Mouse (Mus musculus) gastrocnemius, postnatal 4 days (tissue): ENCODE results near the gene Gad1. TPM values are rescaled to one million over a fixed set of nuclear protein-coding genes. Genes with fewer than 3 reads are reported as not detected.

Source experiments
- DNase-seq, 2 experiments: peaks; one replicate each; pipeline ENCODE4 v3.0.0; 2021 to 2022; ENCODE audit warnings: low spot score in 2 of 2, mixed read lengths in 2 of 2
- long read RNA-seq, 2 experiments: library from polyadenylated mRNA; stranded (forward); transcript quantifications; one replicate each; pipeline ENCODE4 v2.0.0; 2021
- total RNA-seq, 2 experiments: library from RNA; stranded (reverse); gene quantifications; 2 replicates each; pipeline ENCODE4 v1.2.3; 2021

Gad1 gene
- total RNA-seq = under 1 TPM; 0.23 to 0.29 TPM
- long read RNA-seq, experiment 1, partial matches to known transcripts = 0 of 1 reads
- long read RNA-seq, experiment 1, other reads (novel, unspliced or antisense) = 1 of 1 reads
- long read RNA-seq, experiment 2, partial matches to known transcripts = 0 of 3 reads
- long read RNA-seq, experiment 2, other reads (novel, unspliced or antisense) = 3 of 3 reads

DNA sequence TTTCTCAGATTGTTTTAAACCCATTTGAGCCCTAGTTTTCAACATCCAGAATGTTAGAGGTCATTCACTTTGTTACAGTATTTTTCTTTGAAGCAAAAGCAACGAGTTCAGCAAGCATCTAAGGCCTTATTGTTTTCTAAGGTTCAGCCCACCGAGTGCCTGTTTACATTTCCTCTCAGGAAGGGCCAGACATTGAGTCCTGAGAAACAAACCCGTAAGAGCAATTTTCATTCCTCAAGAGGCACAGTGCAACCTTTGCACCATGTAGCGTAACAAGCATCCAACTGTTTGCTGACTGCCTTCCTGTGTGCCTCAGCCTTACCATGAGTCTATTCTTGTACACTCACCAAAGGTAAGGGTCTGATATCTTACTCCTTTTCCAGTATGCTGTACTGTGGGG is at the start of gene Gad1:
Gene Gad1, plus strand, starts transcription at position 301 of the 400 bp plus-strand sequence.
- no peak for DNase-seq

DNA sequence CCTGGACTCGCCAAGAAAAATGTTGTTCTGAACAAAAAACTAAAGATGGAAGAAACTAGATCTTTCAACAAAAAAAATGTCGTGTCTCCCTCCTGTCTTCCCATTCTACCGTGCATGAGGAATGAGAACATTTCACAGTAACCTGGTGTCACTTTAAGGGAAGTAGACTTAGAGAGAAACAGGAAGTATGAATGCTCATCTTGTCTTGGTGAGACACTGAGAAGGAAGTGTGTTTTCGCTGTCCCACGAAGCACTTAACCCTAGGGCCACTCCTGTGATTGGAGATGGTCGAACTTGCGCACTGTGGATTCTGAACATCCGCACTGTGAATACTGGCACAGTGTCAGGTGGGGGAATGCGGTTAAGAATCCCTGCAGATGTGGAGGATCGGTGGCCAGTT is 49.4 kb upstream of the Gad1 start:
- no peak for DNase-seq

DNA sequence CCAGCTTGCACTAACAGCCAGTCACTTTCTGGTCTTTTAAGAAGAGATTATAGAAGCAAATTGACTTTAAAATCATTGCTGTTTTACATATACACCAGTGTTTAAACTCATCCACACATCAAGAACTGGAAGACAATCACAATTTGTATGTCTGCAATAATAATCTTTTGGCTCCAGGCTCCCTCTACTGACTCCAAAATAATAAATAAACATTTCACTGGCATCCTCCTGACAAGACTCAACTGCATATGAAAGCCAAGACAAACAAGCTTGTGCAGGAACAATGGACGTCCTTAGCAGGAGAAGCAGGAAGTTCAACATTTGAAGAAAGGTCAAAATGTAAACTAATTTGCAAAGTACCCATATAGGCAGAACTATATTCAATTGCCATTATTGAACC is 47.6 kb upstream of the Gad1 start:
- DNase-seq = no peak

- no peak for DNase-seq
Observed at GRCm38 (mm10) chr2:70505896-70506295, 47.0 kb upstream of the Gad1 start.

DNA sequence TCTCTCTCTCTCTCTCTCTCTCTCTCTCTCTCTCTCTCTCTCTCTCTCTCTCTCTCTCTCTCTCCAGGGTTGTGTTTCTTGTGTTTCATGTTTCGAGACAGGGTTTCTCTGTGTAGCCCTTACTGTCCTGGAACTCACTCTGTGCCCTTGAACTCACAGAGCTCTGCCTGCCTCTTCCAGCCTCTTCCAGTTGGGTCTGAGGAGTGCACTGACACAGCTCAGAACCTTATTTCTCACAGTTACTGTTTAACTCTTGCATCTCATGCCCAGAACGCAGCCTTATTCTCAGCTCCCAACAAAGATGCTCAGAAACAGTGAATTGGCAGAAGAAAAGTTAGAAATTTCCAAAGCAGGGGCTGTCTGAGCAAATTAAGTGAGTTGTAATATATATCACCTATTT is 46.5 kb upstream of the Gad1 start:
- DNase-seq = no peak

DNA sequence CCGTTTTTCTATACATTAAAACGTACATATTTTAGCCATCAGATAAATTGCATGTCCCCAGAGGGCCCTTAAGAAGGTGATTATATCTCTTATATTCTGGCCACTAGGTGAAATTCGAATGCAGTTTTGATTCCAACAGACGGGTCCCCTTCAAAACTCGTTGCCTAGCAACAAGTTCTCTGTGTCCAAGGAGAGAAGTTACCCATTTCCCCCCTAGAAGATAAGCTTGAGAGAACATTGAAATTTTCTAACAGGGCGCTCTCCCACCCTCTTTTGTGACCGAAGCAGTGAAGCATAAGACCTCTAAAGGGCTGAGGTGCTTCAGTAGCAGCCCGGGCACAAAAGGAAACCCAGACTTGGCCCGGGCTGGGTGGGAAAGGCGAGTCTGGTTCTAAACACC is 44.4 kb upstream of the Gad1 start, which contains the start of gene Erich2:
Gene Erich2, plus strand, starts transcription at position 324 of the 400 bp plus-strand sequence.
- DNase-seq = no peak

GRCm38 (mm10) chr2:70509021-70509632 is 43.7 kb upstream of the Gad1 start:
- peak; percentile 53 to 78 for DNase-seq

- peak in 1 of 2 experiments; percentile 50 for DNase-seq
Observed at GRCm38 (mm10) chr2:70538283-70538682, 14.6 kb upstream of the Gad1 start.

DNA sequence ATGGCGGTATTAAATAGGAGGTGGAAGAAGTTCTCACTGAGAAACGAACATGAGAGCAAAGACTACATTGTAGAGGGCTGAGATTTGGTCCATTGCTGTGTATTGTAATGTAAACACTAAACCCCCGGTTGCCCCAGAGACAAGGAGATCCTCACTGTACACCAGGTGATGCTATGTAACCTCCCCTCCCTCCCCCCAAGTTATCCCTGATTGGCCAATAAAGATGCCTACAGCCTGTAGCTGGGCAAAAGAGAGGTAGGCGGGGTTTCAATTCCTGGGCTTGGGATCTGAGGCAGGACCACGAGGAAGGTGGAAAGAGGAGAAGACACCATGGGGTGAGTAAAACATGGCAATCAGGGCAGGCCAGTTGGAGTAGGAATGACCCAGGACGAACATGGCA is 2.2 kb upstream of the Gad1 start:
- DNase-seq = no peak

DNA sequence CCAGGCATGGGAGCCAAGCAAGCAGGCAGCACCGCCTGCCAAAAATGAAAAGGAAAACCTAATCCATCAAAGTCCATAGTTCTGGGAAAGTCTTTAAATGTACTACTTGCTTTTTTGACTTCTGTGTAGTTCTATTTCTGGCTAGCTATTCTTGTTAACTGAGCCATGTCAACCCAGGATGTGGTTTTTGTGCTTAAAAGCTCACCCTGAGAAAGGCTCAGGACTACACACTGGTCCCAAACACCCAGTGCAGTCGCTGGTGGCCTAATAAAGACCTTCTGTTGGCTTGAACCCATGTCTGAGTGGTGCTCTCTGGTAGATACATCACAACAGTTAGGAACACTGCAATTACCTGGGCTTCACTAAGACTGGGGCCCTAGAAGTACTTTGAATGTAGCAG is 1.4 kb upstream of the Gad1 start:
- no peak for DNase-seq

- no peak for DNase-seq
Observed at GRCm38 (mm10) chr2:70552067-70552598, 739 bp upstream of the Gad1 start.

- DNase-seq = no peak
Observed at GRCm38 (mm10) chr2:70553826-70554225, 954 bp downstream of the Gad1 start.

DNA sequence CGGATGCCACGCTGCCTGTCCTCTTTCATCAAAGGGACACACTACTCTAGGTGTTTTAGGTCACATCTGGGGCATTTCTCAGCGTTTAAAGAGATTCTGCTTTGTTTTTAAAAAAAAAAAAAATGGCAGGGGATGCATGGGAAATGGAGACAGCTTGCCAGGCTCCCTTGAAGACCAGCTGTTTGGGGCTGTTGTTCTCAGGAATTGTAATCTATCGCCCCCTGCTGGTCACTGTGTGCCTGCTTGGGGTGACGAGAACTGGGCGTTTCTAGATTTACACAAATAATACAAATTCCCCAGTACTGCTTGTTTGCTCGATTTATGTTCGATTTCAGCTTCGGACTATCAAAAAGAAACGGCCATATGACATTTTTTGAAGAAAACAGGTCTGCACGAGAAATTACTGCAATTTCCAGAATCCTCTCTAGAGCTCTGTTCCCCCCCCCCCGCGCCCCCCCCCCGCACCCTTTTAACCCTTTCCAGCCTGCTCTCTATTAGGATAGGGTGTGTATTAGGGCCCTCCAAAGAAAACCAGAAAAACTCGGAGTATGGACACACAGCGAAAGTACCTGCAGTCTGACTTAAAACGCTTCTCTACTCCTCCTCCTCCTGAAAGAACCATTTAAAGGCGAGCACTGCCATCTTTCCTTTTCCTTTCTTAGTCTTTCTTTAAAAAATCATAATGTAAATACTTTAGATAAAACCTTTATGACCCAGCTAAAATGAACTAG is 5.4 kb downstream of the Gad1 start:
- DNase-seq = peak in 1 of 2 experiments; percentile 72

DNA sequence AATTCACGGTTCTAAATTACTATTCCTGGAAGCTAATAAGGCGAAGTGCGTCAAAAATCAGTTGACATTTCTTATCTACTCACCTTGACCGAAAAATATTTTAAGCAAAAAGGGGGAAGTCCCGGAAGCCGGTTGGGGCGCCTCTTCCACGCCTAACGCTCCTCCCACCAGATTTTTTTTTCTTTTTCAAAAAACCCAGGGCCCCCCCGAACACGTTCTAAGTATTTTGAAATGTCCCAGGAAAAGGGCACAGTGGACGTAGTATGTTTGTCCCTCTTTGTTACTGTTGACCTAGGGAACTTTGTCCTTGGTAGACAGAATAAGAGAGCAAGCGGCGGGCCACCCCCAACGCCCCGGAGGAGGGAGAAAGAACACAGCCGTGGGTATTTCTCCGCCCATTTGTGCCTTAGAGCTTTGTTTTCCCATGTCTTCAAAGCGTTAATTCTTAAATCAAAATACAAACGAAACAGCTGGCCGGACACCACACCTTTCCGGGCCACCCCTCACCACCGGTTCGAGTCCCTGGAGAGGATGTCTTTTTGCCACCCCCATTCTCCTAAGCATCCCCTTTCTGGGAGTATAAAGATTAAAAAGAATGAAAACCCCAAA is 6.1 kb downstream of the Gad1 start:
- DNase-seq = no peak

GRCm38 (mm10) chr2:70559520-70559919 is 6.6 kb downstream of the Gad1 start:
- peak in 1 of 2 experiments; percentile 60 for DNase-seq

- DNase-seq = peak in 1 of 2 experiments; percentile 26
Observed at GRCm38 (mm10) chr2:70561077-70561795, 8.4 kb downstream of the Gad1 start.

DNA sequence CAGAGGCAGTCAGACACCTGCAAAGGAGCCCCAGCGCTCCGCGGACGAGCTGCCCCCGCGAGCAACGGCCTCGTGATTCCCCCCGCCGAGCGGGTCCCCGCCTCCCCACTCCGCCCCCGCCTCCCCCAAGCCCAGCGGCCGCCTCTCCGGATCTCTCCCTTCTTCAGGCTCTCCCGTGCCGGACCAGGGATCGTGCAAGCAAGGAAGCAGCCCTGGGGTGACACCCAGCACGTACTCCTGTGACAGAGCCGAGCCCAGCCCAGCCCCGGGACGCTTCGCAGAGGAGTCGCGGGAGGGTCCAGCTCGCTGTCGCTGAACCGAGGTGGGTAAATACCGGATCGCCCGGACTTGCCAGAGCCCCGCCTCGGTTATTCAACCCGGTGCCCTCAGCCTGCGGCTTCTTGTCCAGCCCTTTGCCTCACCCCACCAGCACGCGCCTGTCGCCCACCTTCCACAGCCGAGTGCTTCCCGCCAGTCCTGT is 9.2 kb downstream of the Gad1 start:
- no peak for DNase-seq

GRCm38 (mm10) chr2:70562611-70562980 is 9.7 kb downstream of the Gad1 start:
- DNase-seq = no peak

DNA sequence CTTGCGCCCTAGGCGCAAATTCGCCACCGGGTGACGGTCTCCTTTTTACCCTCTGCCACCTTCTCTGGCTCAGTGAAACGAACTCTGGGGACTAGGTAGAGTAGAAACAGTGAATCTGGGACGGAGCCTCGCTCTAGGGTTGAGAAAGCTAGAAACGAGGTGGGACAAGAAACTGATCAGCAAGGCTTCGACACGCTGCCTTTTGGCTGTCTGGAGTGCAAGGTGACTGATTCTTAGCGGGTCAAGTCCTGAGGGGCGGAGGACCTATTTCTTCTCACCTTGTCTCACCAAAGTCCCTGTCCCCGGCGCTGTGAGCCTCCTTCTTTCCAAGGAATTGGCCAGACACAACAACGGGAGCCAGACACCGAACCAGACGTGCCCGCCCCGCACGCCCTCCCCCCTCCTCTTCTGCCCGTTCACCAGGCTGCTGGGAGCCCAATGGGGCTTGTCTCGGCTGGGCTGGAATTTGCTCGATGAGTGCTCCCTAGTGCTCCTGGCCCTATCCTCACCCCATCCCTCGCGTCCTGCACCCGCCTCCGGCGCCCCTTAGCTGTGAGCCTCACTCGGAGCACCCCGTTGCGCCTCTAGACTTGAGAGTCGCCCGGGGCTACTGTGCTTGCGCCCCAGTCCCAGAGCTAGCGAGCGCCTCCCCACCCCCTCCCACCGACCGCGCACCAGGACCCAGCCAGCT is 10.3 kb downstream of the Gad1 start:
- DNase-seq = no peak
